Mouse (Mus musculus) heart, embryonic 13.5 days (tissue): ENCODE data around the gene Camkmt. TPM values are rescaled to one million over a fixed set of nuclear protein-coding genes. Genes with fewer than 3 reads are reported as not detected.

Experiments
- ATAC-seq: fragments of 200-750 bp; cut with Nextera tagmentation; 2 replicates; pipeline ENCODE4 v1.8.0; 2017; ENCODE audit warnings: moderate TSS enrichment; ENCODE audit not compliant: insufficient number of reproducible peaks, low FRiP score, low TSS enrichment; ENCODE audit errors: extremely low read depth
- H3K27ac ChIP-seq: fragments of 300-500 bp; sonication (generic); replicated peaks from 2 replicates; pipeline ENCODE4 v1.5.1; 2015; ENCODE audit warnings: moderate library complexity, mild to moderate bottlenecking, inconsistent platforms
- H3K27me3 ChIP-seq: fragments of 300-500 bp; sonication (generic); replicated peaks from 2 replicates; pipeline ENCODE4 v1.6.1; 2015; ENCODE audit warnings: mild to moderate bottlenecking, inconsistent platforms
- H3K36me3 ChIP-seq: fragments of 300-500 bp; sonication (generic); 2 replicates; pipeline ENCODE4 v1.6.1; 2015; ENCODE audit warnings: mild to moderate bottlenecking, inconsistent platforms
- H3K4me1 ChIP-seq: fragments of 300-500 bp; sonication (generic); 2 replicates; pipeline ENCODE4 v1.6.1; 2015; ENCODE audit warnings: inconsistent platforms
- H3K4me2 ChIP-seq: fragments of 300-500 bp; sonication (generic); 2 replicates; pipeline ENCODE4 v1.6.1; 2015; ENCODE audit warnings: inconsistent platforms, mild to moderate bottlenecking, moderate library complexity
- H3K4me3 ChIP-seq: fragments of 300-500 bp; sonication (generic); 2 replicates; pipeline ENCODE4 v1.5.1; 2015; ENCODE audit warnings: moderate library complexity, mild to moderate bottlenecking, inconsistent platforms
- H3K9ac ChIP-seq: fragments of 300-500 bp; sonication (generic); 2 replicates; pipeline ENCODE4 v1.6.1; 2015; ENCODE audit warnings: inconsistent platforms, mild to moderate bottlenecking, moderate library complexity
- H3K9me3 ChIP-seq: fragments of 300-500 bp; sonication (generic); 2 replicates; pipeline ENCODE4 v1.6.1; 2016; ENCODE audit warnings: inconsistent platforms
- WGBS: fragments of 180-500 bp; shearing (Covaris S2); methylation state at CpG from one replicate; pipeline ENCODE4 v1.1.7; 2015; ENCODE audit warnings: mixed read lengths; 5-methylcytosine and 5-hydroxymethylcytosine counted together
- polyA plus RNA-seq: library from polyadenylated mRNA; unstranded; fragments of >200 nt; fragmentation: Nextera tagmentation; extraction: Ambion mirVana; gene quantifications from 2 replicates; pipeline ENCODE4 v1.2.1, GENCODE M21; 2015

The Camkmt gene
- polyA plus RNA-seq, 1 experiment from 2014 or later, result 6.5 TPM

- ATAC-seq, result no peak
These were observed 414.5 kb downstream of the Camkmt start for GRCm38 (mm10) chr17:85504888-85505287.

GRCm38 (mm10) chr17:85506206-85507088, 416.1 kb downstream of the Camkmt start:
- Histone ChIP-seq H3K9ac (no peak overlapping the region), H3K27ac (no peak overlapping the region), H3K27me3 (0 out of 2 replicates have a peak, but pooled peaks cover 5% of the 10 kb centered on the region), H3K9me3 (no peaks in the 10 kb centered on the region), H3K4me1 (no peaks in the 10 kb centered on the region), H3K36me3 (no peaks in the 10 kb centered on the region), H3K4me3 (no peak overlapping the region), H3K4me2 (no peak overlapping the region)
- 77% methylated on average over 15 of the region's 15 CpGs for WGBS
- ATAC-seq, result no peak

More at GRCm38 (mm10) chr17:85504888-85505287, 414.5 kb downstream of the Camkmt start:
- Histone ChIP-seq H3K27me3 (0 out of 2 replicates have a peak, but pooled peaks cover 5% of the 10 kb centered on the region), H3K27ac (no peak overlapping the region), H3K36me3 (no peaks in the 10 kb centered on the region), H3K4me3 (no peak overlapping the region), H3K9ac (no peak overlapping the region), H3K9me3 (no peaks in the 10 kb centered on the region), H3K4me2 (no peak overlapping the region), H3K4me1 (no peaks in the 10 kb centered on the region)

GRCm38 (mm10) chr17:85507089-85507460, 416.7 kb downstream of the Camkmt start:
- no peak overlapping the region for H3K27ac ChIP-seq
- WGBS, result 82% methylated on average over 4 of the region's 4 CpGs

More at GRCm38 (mm10) chr17:85507089-85507460, 416.7 kb downstream of the Camkmt start:
- Histone ChIP-seq H3K4me1 (no peaks in the 10 kb centered on the region), H3K9me3 (no peaks in the 10 kb centered on the region), H3K36me3 (no peaks in the 10 kb centered on the region), H3K27me3 (0 out of 2 replicates have a peak, but pooled peaks cover 5% of the 10 kb centered on the region), H3K9ac (no peak overlapping the region), H3K4me2 (no peak overlapping the region), H3K4me3 (no peak overlapping the region)
- no peak for ATAC-seq

Other genes starting within 250 kb of the Camkmt start
- gene Ppm1b, start 133.8 kb upstream of the Camkmt start, polyA plus RNA-seq, result 53.4 and 58.7 TPM in 2 replicates
- 0.12 and 0.22 TPM in 2 replicates for gene Slc3a1, start 62.2 kb upstream of the Camkmt start, polyA plus RNA-seq
- gene Prepl, start 311 bp upstream of the Camkmt start, polyA plus RNA-seq, result 22.5 and 22.7 TPM in 2 replicates